Comparison of ENCODE assay signal across 17 mouse cellular contexts in the genomic region with DNA sequence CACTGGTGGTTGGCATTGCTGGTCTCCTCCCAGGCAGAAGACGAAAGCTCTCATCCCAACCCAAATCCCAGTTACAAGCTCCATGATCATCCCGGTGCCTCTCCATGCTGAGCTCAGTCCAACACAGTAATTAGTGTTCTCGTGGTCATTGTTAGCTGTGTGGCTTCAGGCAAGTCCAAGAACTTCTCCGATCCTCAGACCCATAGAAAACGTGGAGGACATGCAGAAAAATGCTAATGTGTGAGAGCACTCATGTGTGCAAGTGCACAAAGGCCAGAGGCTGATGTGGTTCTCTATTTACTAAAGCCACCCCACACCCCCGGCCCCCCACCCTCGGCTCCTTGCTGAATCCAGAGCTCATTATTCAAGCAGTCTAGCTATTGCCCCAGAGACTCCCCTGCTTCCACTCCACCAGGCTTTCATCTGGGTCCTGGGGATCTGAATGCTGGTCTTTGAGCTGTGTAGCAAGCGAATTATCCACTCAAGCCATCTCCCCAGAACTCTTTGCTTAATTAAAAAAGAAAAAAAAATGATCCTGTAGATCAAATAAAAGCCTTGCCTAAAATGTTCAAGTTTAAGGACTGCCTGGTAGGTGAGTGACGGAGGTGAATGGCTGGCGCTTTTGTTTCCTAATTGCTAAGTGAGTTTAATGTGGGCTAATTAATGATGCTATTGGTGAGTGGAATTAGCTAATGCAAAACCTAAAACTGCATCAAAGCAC. TPM values are rescaled to one million over a fixed set of nuclear protein-coding genes. Genes with fewer than 3 reads are reported as not detected.
A peak's percentile ranks its signal among the peaks of the same experiment; 100 is the strongest.
DNase-seq lines count a peak whose midpoint lies in the region; ATAC-seq and TF ChIP-seq lines count a peak whose summit lies in the region.
"Had no signal": no experiment of that assay in that cellular context is flagged by ENCODE, and none has a peak within 500 bp of the region (broad histone marks: within the 10 kb centered on the region; RNA-seq: fewer than 3 reads in every experiment).

No protein-coding gene starts in this region.

- H3K4me1 ChIP-seq in CH12.LX (ENCODE audit: control insufficient read depth in 1 of 2, insufficient read depth in 2 of 2) = peaks cover 7 to 13% of the 10 kb centered on the region in 2 experiments
- H3K4me1 ChIP-seq in hindbrain, embryonic 11.5 days (replicated peaks; ENCODE audit: control insufficient read depth, insufficient read depth, low read length) = no peaks in the 10 kb centered on the region; the same call in 1 of the 2 replicates
- H3K4me1 ChIP-seq in midbrain, embryonic 13.5 days (replicated peaks) = peaks cover 24% of the 10 kb centered on the region
- H3K4me1 ChIP-seq: liver, embryonic 12.5 days had no signal

- ATAC-seq in hindbrain, embryonic 11.5 days (ENCODE audit: low FRiP score) = peak; percentile 68
- ATAC-seq in midbrain, embryonic 13.5 days = peak; percentile 78
- no peak for ATAC-seq in erythroid progenitor cell, adult 5-6 weeks (replicated peaks; ENCODE audit: low FRiP score, poor library complexity, severe bottlenecking)
- ATAC-seq: liver, embryonic 12.5 days; Patski had no signal

- intact Hi-C loops in heart, postnatal 36 days (cut with DNase I) = no loop called here

- H3K36me3 ChIP-seq in CH12.LX (replicated peaks in 1 of 2; ENCODE audit: control insufficient read depth in 1 of 2, insufficient read depth in 1 of 2, low read length in 1 of 2) = no peaks in the 10 kb centered on the region
- H3K36me3 ChIP-seq in hindbrain, embryonic 11.5 days (ENCODE audit: control insufficient read depth, insufficient read depth, low read length) = no peaks in the 10 kb centered on the region
- H3K36me3 ChIP-seq in midbrain, embryonic 13.5 days = no peaks in the 10 kb centered on the region
- H3K36me3 ChIP-seq: liver, embryonic 12.5 days had no signal

- no peak overlapping the region for H3K4me3 ChIP-seq in CH12.LX (replicated peaks in 1 of 3; ENCODE audit: low read depth in 2 of 3, low read length in 2 of 3, poor library complexity in 1 of 3)
- H3K4me3 ChIP-seq in hindbrain, embryonic 11.5 days (ENCODE audit: low read depth, low read length) = no peak overlapping the region
- no peak overlapping the region for H3K4me3 ChIP-seq in midbrain, embryonic 13.5 days (replicated peaks)
- H3K4me3 ChIP-seq: liver, embryonic 12.5 days had no signal

- TF ChIP-seq CTCF in CH12.LX (conservative IDR thresholded peaks at IDR 0.05 in 1 of 2, IDR thresholded peaks at IDR 0.05 in 1 of 2; ENCODE audit: low read depth in 2 of 2, low read length in 2 of 2) = no peak

- DNase-seq in CH12.LX (ENCODE audit: extremely low read depth) = no peak
- peak; percentile 31 for DNase-seq in embryo, embryonic 11 days
- no peak for DNase-seq in hindbrain, embryonic 11.5 days (ENCODE audit: low spot score)
- DNase-seq in urinary bladder, postnatal 4 days (ENCODE audit: low spot score in 2 of 2) = no peak
- no peak for DNase-seq in Muller cell, postnatal 12 days (ENCODE audit: inconsistent ontology term)
- no peak for DNase-seq in heart, postnatal 36 days

- in situ Hi-C loops in CH12.LX (cut with MboI; ENCODE audit: low pct_ligation_motif_present, low pct_unique_long_range_greater_than_20kb, low sequenced_read_pairs) = no loop called here

- H3K4me2 ChIP-seq in CH12.LX (ENCODE audit: insufficient read depth, low read depth, poor library complexity, severe bottlenecking) = peak overlapping the region; percentile 7; the same call in 1 of the 2 replicates
- no peak overlapping the region for H3K4me2 ChIP-seq in hindbrain, embryonic 11.5 days (replicated peaks; ENCODE audit: low read depth, low read length)
- H3K4me2 ChIP-seq in midbrain, embryonic 13.5 days (replicated peaks) = no peak overlapping the region
- H3K4me2 ChIP-seq: liver, embryonic 12.5 days had no signal

- H3K27me3 ChIP-seq in CH12.LX (replicated peaks) = peaks cover 14% of the 10 kb centered on the region
- peaks cover 3% of the 10 kb centered on the region for H3K27me3 ChIP-seq in hindbrain, embryonic 11.5 days (ENCODE audit: control insufficient read depth, insufficient read depth, low read length)
- H3K27me3 ChIP-seq in midbrain, embryonic 13.5 days = peaks cover 6% of the 10 kb centered on the region

- H3K9ac ChIP-seq in CH12.LX (ENCODE audit: insufficient read depth, low read depth) = no peak overlapping the region
- H3K9ac ChIP-seq in hindbrain, embryonic 11.5 days (ENCODE audit: low read depth, low read length) = no peak overlapping the region
- no peak overlapping the region for H3K9ac ChIP-seq in midbrain, embryonic 13.5 days (replicated peaks)
- H3K9ac ChIP-seq: liver, embryonic 12.5 days had no signal

- 40% methylated on average over 10 of the region's 10 CpGs for WGBS in hindbrain, embryonic 11.5 days
- WGBS in midbrain, embryonic 13.5 days = 25% methylated on average over 10 of the region's 10 CpGs

- no peak for TF ChIP-seq RAD21 in CH12.LX (IDR thresholded peaks at IDR 0.05; ENCODE audit: low read depth, low read length)

- dilution Hi-C loops in CH12.LX (cut with MboI; ENCODE audit: extremely low pct_ligation_motif_present, extremely low pct_unique_long_range_greater_than_20kb, low sequenced_read_pairs) = no loop called here

- no peaks in the 10 kb centered on the region for H3K9me3 ChIP-seq in CH12.LX (replicated peaks; ENCODE audit: low read length)
- no peaks in the 10 kb centered on the region for H3K9me3 ChIP-seq in hindbrain, embryonic 11.5 days (ENCODE audit: control insufficient read depth, low read length)
- H3K9me3 ChIP-seq in midbrain, embryonic 13.5 days = no peaks in the 10 kb centered on the region
- H3K9me3 ChIP-seq: liver, embryonic 12.5 days had no signal

- no peak overlapping the region for H3K27ac ChIP-seq in CH12.LX (ENCODE audit: insufficient read depth, low read depth)
- H3K27ac ChIP-seq in hindbrain, embryonic 11.5 days (ENCODE audit: low read depth, low read length) = 0 out of 2 replicates have a peak overlapping the region, but pooled peaks have one; percentile 10
- peak overlapping the region; percentile 62; the same call in 1 of the 2 replicates for H3K27ac ChIP-seq in midbrain, embryonic 13.5 days
- H3K27ac ChIP-seq: liver, embryonic 12.5 days had no signal

- no peak for TF ChIP-seq POLR2A in CH12.LX (IDR thresholded peaks at IDR 0.05; ENCODE audit: low read depth, low read length)

- no peak for TF ChIP-seq EP300 in CH12.LX (IDR thresholded peaks at IDR 0.05; ENCODE audit: low read length)

- no peaks in the 10 kb centered on the region for H3K79me2 ChIP-seq in CH12.LX (replicated peaks; ENCODE audit: control insufficient read depth, extremely low read depth, insufficient read depth, poor library complexity, severe bottlenecking)

TF ChIP-seq in CH12.LX, 34 proteins besides CTCF, POLR2A, EP300 and RAD21:
- TF ChIP-seq JUND (conservative IDR thresholded peaks at IDR 0.05; ENCODE audit: low read depth, low read length) = no peak
- TF ChIP-seq MEF2A (IDR thresholded peaks at IDR 0.05; ENCODE audit: borderline replicate concordance, low read depth, low read length) = no peak
- no peak for TF ChIP-seq RCOR1 (conservative IDR thresholded peaks at IDR 0.05; ENCODE audit: low read depth, low read length)
- no peak for TF ChIP-seq SIN3A (IDR thresholded peaks at IDR 0.05; ENCODE audit: low read length)
- no peak for TF ChIP-seq MXI1 (IDR thresholded peaks at IDR 0.05; ENCODE audit: low read depth, low read length)
- no peak for TF ChIP-seq USF1 (IDR thresholded peaks at IDR 0.05; ENCODE audit: low read depth, low read length)
- no peak for TF ChIP-seq TCF12 (IDR thresholded peaks at IDR 0.05; ENCODE audit: low read depth, low read length)
- TF ChIP-seq KAT2A (IDR thresholded peaks at IDR 0.05; ENCODE audit: insufficient replicate concordance, low read length) = no peak
- TF ChIP-seq TBP (conservative IDR thresholded peaks at IDR 0.05; ENCODE audit: low read depth, low read length) = no peak
- TF ChIP-seq MAX (IDR thresholded peaks at IDR 0.05; ENCODE audit: low read length) = no peak
- TF ChIP-seq E2F4 (IDR thresholded peaks at IDR 0.05; ENCODE audit: insufficient replicate concordance, low read depth, low read length) = no peak

RNA-seq across cellular contexts. Expression of a gene that starts 2.7 kb away (rescaled TPM):
- total RNA-seq in CH12.LX (2012; rRNA removed) (not detected in 2 replicates), CH12.LX (2014; rRNA removed) (not detected in 2 replicates)
- polyA plus RNA-seq in CH12.LX (2012; ENCODE audit: insufficient read length, low read depth) = not detected in 2 replicates
- 0.11 and 0.19 TPM in 2 replicates for polyA plus RNA-seq in hindbrain, embryonic 11.5 days (2014; fragmentation: Nextera tagmentation; extraction: Ambion mirVana)
- polyA plus RNA-seq in midbrain, embryonic 13.5 days (2015; fragmentation: Nextera tagmentation; extraction: Ambion mirVana) = 0.17 and 0.27 TPM in 2 replicates
- total RNA-seq in erythroid progenitor cell, adult 5-6 weeks (2015; ENCODE audit: low replicate concordance) = not detected in 2 replicates
- total RNA-seq in erythroid progenitor cell, adult 5-6 weeks (2017; ENCODE audit: low replicate concordance) = not detected in 2 replicates
- total RNA-seq in heart, postnatal 36 days (2021) = under 1 TPM; 0.41 to 0.42 TPM
- total RNA-seq: granulocyte monocyte progenitor cell, adult 5-6 weeks had no signal
- polyA plus RNA-seq: CD4-positive, CD25-positive, alpha-beta regulatory T cell, adult 4 months had no signal

RNA-seq across cellular contexts. Expression of a gene that starts 45.3 kb away (rescaled TPM):
- total RNA-seq in CH12.LX (2012; rRNA removed) (not detected in 2 replicates), CH12.LX (2014; rRNA removed) (not detected in 2 replicates)
- not detected in 2 replicates for polyA plus RNA-seq in CH12.LX (2012; ENCODE audit: insufficient read length, low read depth)
- polyA plus RNA-seq in hindbrain, embryonic 11.5 days (2014; fragmentation: Nextera tagmentation; extraction: Ambion mirVana) = not detected in 2 replicates
- polyA plus RNA-seq in midbrain, embryonic 13.5 days (2015; fragmentation: Nextera tagmentation; extraction: Ambion mirVana) = not detected in 2 replicates
- not detected in 2 replicates for total RNA-seq in erythroid progenitor cell, adult 5-6 weeks (2015; ENCODE audit: low replicate concordance)
- not detected in 2 replicates for total RNA-seq in erythroid progenitor cell, adult 5-6 weeks (2017; ENCODE audit: low replicate concordance)
- not detected for total RNA-seq in heart, postnatal 36 days (2021)
- total RNA-seq: adrenal gland, adult 18-20 months; granulocyte monocyte progenitor cell, adult 5-6 weeks; hematopoietic stem cell, adult 5-6 weeks; left cerebral cortex, adult 18-20 months had no signal
- polyA plus RNA-seq: CD4-positive, CD25-positive, alpha-beta regulatory T cell, adult 4 months; cortical plate, adult 2 months; frontal cortex, adult 2 months; liver, embryonic 12.5 days; Patski had no signal
